Mouse (Mus musculus) liver, embryonic 11.5 days (tissue): ENCODE results near the gene Ago4. TPM values are rescaled to one million over a fixed set of nuclear protein-coding genes. Genes with fewer than 3 reads are reported as not detected.

ENCODE experiments used
- ATAC-seq: fragments of 200-750 bp; cut with Nextera tagmentation; replicated peaks from 2 replicates; pipeline ENCODE4 v1.8.0; 2017; ENCODE audit warnings: moderate number of reproducible peaks, mild to moderate bottlenecking, moderate TSS enrichment, moderate library complexity; ENCODE audit not compliant: low FRiP score
- DNase-seq: peaks from one replicate; pipeline ENCODE4 v3.0.0-alpha.2; 2017; ENCODE audit warnings: low spot score
- H3K27ac ChIP-seq: fragments of 300-500 bp; sonication (generic); 2 replicates; pipeline ENCODE4 v1.5.1; 2014; ENCODE audit warnings: mild to moderate bottlenecking, low read depth, low read length, control low read depth
- H3K27me3 ChIP-seq: fragments of 300-500 bp; sonication (generic); replicated peaks from 2 replicates; pipeline ENCODE4 v1.6.1; 2014; ENCODE audit warnings: low read length, mixed read lengths; ENCODE audit not compliant: control insufficient read depth, insufficient read depth
- H3K36me3 ChIP-seq: fragments of 300-500 bp; sonication (generic); 2 replicates; pipeline ENCODE4 v1.6.1; 2014; ENCODE audit warnings: mild to moderate bottlenecking, low read length, moderate library complexity, mixed read lengths; ENCODE audit not compliant: control insufficient read depth, insufficient read depth
- H3K4me1 ChIP-seq: fragments of 300-500 bp; sonication (generic); replicated peaks from 2 replicates; pipeline ENCODE4 v1.6.1; 2014; ENCODE audit warnings: low read length, mixed read lengths; ENCODE audit not compliant: control insufficient read depth, insufficient read depth
- H3K4me2 ChIP-seq: fragments of 300-500 bp; sonication (generic); 2 replicates; pipeline ENCODE4 v1.6.1; 2014; ENCODE audit warnings: mild to moderate bottlenecking, control low read depth, moderate library complexity
- H3K4me3 ChIP-seq: fragments of 300-500 bp; sonication (generic); 2 replicates; pipeline ENCODE4 v1.5.1; 2014; ENCODE audit warnings: low read depth, low read length, control low read depth
- H3K9ac ChIP-seq: fragments of 300-500 bp; sonication (generic); 2 replicates; pipeline ENCODE4 v1.6.1; 2014; ENCODE audit warnings: low read depth, low read length, control low read depth
- H3K9me3 ChIP-seq: fragments of 300-500 bp; sonication (generic); 2 replicates; pipeline ENCODE4 v1.6.1; 2016; ENCODE audit warnings: low read length, inconsistent platforms, mixed read lengths; ENCODE audit not compliant: control insufficient read depth
- WGBS: fragments of 180-500 bp; shearing (Covaris S2); extraction: QIAGEN DNeasy Blood & Tissue Kit; methylation state at CpG from one replicate; pipeline ENCODE4 v1.1.7; 2014; 5-methylcytosine and 5-hydroxymethylcytosine counted together
- polyA plus RNA-seq: library from polyadenylated mRNA; unstranded; fragments of >200 nt; fragmentation: Nextera tagmentation; extraction: Ambion mirVana; gene quantifications from 2 replicates; pipeline ENCODE4 v1.2.1, GENCODE M21; 2014

Gene Ago4
- polyA plus RNA-seq, 1 experiment from 2014 or later: 0.30 TPM

DNA sequence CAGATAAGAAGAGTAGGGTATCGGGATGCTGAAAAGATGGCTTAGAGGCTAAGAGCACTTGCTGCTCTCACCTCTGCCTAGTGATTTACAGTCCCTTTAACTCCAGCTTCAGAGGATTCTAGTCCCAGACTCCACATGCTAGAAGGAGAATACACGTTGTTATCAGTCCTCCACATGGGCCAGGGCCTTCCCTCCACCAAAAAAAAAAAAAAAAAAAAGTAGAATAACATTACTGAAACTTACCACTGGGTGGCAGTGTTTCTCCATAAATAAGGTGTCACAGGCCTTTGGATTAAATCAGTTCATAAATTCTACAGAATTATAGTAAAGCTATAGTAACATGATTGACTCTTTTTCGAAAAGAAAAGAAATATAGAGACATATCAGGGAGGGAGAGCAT is 21.2 kb upstream of the Ago4 start:
- H3K4me2 ChIP-seq: no peak overlapping the region
- no peak overlapping the region for H3K4me3 ChIP-seq
- H3K9me3 ChIP-seq: no peaks in the 10 kb centered on the region
- ATAC-seq (0 out of 2 replicates have a peak, but pooled peaks have one; percentile 24), DNase-seq (no peak)
- no peaks in the 10 kb centered on the region for H3K36me3 ChIP-seq
- H3K9ac ChIP-seq: no peak overlapping the region
- WGBS: 26% methylated on average over 3 of the region's 3 CpGs
- peaks cover 12% of the 10 kb centered on the region for H3K4me1 ChIP-seq
- no peak overlapping the region for H3K27ac ChIP-seq
- 0 out of 2 replicates have a peak, but pooled peaks cover 2% of the 10 kb centered on the region for H3K27me3 ChIP-seq

DNA sequence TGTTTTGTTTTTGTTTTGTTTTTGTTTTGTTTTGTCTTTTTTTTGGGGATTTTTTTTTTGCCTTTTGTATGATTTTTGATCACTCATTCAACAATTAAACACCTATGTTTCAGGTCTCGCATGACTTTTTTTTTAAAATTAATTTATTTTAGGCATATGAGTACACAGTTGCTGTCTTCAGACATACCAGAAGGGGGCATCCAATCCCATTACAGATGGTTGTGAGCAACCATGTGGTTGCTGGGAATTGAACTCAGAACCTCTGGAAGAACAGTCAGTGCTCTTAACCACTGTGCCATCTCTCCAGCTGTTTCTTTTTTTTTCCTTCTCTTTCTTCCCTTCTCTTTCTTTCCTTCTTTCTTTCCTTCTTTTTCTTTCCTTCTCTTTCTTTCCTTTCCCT is 20.4 kb upstream of the Ago4 start:
- no peak overlapping the region for H3K27ac ChIP-seq
- no peaks in the 10 kb centered on the region for H3K9me3 ChIP-seq
- ATAC-seq (no peak), DNase-seq (no peak)
- no peak overlapping the region for H3K4me3 ChIP-seq
- 0 out of 2 replicates have a peak, but pooled peaks cover 2% of the 10 kb centered on the region for H3K27me3 ChIP-seq
- WGBS: 89% methylated on average over 1 of the region's 1 CpGs
- H3K4me1 ChIP-seq: peaks cover 12% of the 10 kb centered on the region
- no peaks in the 10 kb centered on the region for H3K36me3 ChIP-seq
- no peak overlapping the region for H3K9ac ChIP-seq
- no peak overlapping the region for H3K4me2 ChIP-seq

DNA sequence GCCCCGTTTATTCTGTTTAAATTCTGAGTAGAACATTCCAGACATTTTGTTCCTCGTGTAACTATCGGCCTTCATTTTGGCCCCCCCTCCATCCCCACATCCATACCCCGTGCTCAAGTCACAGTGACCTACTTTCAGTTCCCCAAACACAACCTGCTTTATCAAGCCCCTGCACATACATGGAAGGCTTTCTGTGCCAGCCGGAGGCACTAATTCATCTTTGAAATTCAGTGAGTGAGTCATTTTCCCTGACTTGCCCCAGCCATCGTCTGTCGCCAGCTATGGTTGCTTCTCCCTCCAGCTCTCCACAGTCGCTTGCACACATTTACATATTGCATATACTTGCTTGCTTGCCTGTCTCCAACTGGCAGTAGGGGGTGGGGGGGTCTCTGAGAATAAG is 19.8 kb upstream of the Ago4 start:
- H3K27ac ChIP-seq: no peak overlapping the region
- 0 out of 2 replicates have a peak, but pooled peaks cover 2% of the 10 kb centered on the region for H3K27me3 ChIP-seq
- WGBS: 66% methylated on average over 8 of the region's 8 CpGs
- no peak overlapping the region for H3K4me3 ChIP-seq
- DNase-seq: no peak
- no peak overlapping the region for H3K9ac ChIP-seq
- no peak for ATAC-seq
- peaks cover 7% of the 10 kb centered on the region for H3K4me1 ChIP-seq
- H3K4me2 ChIP-seq: no peak overlapping the region
- no peaks in the 10 kb centered on the region for H3K9me3 ChIP-seq
- no peaks in the 10 kb centered on the region for H3K36me3 ChIP-seq

DNA sequence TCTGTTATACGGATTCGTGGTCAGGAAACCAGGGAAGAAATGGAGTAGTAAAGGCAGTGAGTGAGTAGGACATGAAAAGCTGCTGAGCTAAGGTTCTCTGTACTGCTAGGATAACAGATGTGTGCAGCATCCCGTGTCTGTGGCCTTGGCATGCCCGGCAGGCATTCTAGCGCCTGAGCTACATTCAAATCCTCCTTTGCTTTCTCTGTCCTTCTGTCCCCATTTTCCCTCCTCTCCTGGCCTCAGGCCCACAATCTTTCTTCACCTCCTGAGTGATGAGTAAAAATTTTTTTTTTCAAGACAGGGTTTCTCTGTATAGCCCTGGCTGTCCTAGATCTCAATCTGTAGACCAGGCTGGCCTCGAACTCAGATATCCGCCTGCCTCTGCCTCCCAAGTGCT is 18.9 kb upstream of the Ago4 start:
- H3K9ac ChIP-seq: no peak overlapping the region
- 0 out of 2 replicates have a peak, but pooled peaks cover 2% of the 10 kb centered on the region for H3K27me3 ChIP-seq
- peaks cover 6% of the 10 kb centered on the region for H3K4me1 ChIP-seq
- no peak overlapping the region for H3K27ac ChIP-seq
- H3K9me3 ChIP-seq: no peaks in the 10 kb centered on the region
- H3K36me3 ChIP-seq: no peaks in the 10 kb centered on the region
- H3K4me3 ChIP-seq: no peak overlapping the region
- ATAC-seq: no peak
- no peak for DNase-seq
- WGBS: 83% methylated on average over 7 of the region's 7 CpGs
- H3K4me2 ChIP-seq: no peak overlapping the region

- H3K4me2 ChIP-seq: no peak overlapping the region
- ATAC-seq (no peak), DNase-seq (no peak)
- H3K36me3 ChIP-seq: no peaks in the 10 kb centered on the region
- H3K4me1 ChIP-seq: no peaks in the 10 kb centered on the region
- no peaks in the 10 kb centered on the region for H3K9me3 ChIP-seq
- H3K27me3 ChIP-seq: no peaks in the 10 kb centered on the region
- H3K9ac ChIP-seq: no peak overlapping the region
- WGBS: 72% methylated on average over 2 of the region's 2 CpGs
- H3K27ac ChIP-seq: no peak overlapping the region
- no peak overlapping the region for H3K4me3 ChIP-seq
These were observed 12.9 kb upstream of the Ago4 start for GRCm38 (mm10) chr4:126546183-126546582.

DNA sequence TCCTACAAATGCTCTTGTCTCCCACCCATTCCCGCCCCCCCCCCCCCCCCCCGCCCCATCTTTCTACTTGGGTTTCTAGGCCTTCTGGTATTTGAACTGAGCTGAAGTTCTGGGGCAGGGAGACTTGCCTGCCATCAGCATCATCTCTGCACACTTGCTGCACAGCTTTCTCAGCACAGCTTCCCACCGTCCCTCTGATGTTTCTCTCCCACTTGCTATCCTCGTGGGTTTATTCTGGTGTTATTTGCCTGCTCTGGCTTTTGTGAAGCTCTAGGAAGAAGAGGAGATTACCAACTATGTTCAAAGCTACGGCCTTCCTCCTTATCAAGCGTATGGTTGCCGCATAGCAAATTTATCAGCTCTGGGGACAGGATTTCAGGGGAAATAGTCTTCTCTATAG is 12.4 kb upstream of the Ago4 start:
- 71% methylated on average over 7 of the region's 7 CpGs for WGBS
- H3K27me3 ChIP-seq: no peaks in the 10 kb centered on the region

DNA sequence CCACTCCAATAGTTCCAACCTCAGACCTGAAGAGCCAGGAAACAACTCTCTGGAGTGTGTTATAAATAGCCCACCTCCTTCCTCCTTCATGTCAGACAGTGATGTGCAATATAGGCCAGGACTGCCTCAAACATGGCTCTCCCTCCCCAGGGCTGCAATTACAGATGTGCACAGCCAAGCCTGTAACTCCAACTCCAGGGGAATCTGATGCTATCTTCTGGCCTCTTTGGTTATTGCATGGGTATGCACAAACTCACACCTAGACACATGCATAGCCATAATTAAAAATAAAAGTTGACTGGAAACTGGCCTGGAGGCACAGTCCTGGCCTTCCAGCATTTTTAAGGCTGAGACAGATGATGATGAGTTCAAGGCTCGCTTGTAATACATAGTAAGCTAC is 11.7 kb upstream of the Ago4 start:
- ATAC-seq (no peak), DNase-seq (no peak)
- WGBS: 71% methylated on average over 1 of the region's 1 CpGs
- no peaks in the 10 kb centered on the region for H3K36me3 ChIP-seq
- no peaks in the 10 kb centered on the region for H3K9me3 ChIP-seq
- H3K27me3 ChIP-seq: no peaks in the 10 kb centered on the region
- H3K4me2 ChIP-seq: no peak overlapping the region
- H3K4me1 ChIP-seq: no peaks in the 10 kb centered on the region
- H3K4me3 ChIP-seq: no peak overlapping the region
- H3K9ac ChIP-seq: no peak overlapping the region
- no peak overlapping the region for H3K27ac ChIP-seq

More for the DNA sequence above, 12.4 kb upstream of the Ago4 start:
- no peak for ATAC-seq
- H3K36me3 ChIP-seq: no peaks in the 10 kb centered on the region
- no peaks in the 10 kb centered on the region for H3K4me1 ChIP-seq
- H3K9me3 ChIP-seq: no peaks in the 10 kb centered on the region
- no peak overlapping the region for H3K27ac ChIP-seq
- no peak for DNase-seq
- H3K4me3 ChIP-seq: no peak overlapping the region
- H3K4me2 ChIP-seq: no peak overlapping the region
- no peak overlapping the region for H3K9ac ChIP-seq

DNA sequence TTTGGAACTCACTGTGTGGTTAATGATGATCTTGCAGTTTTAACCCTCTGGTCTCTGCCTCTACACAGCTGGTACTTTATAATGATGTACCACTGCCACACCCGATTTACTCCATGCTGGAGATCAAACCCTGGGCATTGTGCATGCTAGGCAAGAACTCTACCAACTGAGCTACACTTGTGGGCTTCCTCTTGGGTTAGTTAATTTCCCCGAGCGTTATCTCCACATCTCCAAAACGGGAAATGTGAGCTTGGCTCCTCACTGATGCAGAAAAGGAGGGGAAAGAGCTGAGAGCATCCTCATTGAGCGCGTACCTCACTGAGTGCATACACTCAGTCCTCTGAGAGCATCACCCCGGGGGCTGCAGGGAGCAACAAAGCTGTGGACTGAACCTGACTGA is 9.6 kb upstream of the Ago4 start:
- no peak overlapping the region for H3K27ac ChIP-seq
- WGBS: 56% methylated on average over 7 of the region's 7 CpGs
- no peaks in the 10 kb centered on the region for H3K36me3 ChIP-seq
- DNase-seq: no peak
- H3K9me3 ChIP-seq: no peaks in the 10 kb centered on the region
- no peak overlapping the region for H3K4me3 ChIP-seq
- ATAC-seq: no peak
- no peak overlapping the region for H3K4me2 ChIP-seq
- H3K9ac ChIP-seq: no peak overlapping the region
- H3K4me1 ChIP-seq: no peaks in the 10 kb centered on the region
- no peaks in the 10 kb centered on the region for H3K27me3 ChIP-seq

- Histone ChIP-seq H3K4me3 (no peak overlapping the region), H3K9me3 (no peaks in the 10 kb centered on the region), H3K36me3 (no peaks in the 10 kb centered on the region), H3K27me3 (no peaks in the 10 kb centered on the region), H3K27ac (no peak overlapping the region), H3K4me2 (no peak overlapping the region), H3K9ac (no peak overlapping the region), H3K4me1 (no peaks in the 10 kb centered on the region)
- ATAC-seq (no peak), DNase-seq (no peak)
- 70% methylated on average over 3 of the region's 3 CpGs for WGBS
These were observed 7.3 kb upstream of the Ago4 start for GRCm38 (mm10) chr4:126540487-126541071.
